15 mouse cellular contexts compared by ENCODE assay signal in genomic region chr11:80078831-80079230, GRCm38 (mm10). TPM values are rescaled to one million over a fixed set of nuclear protein-coding genes. Genes with fewer than 3 reads are reported as not detected.
A peak's percentile ranks its signal among the peaks of the same experiment; 100 is the strongest.
DNase-seq lines count a peak whose midpoint lies in the region; ATAC-seq and TF ChIP-seq lines count a peak whose summit lies in the region.
"Had no signal": no experiment of that assay in that cellular context is flagged by ENCODE, and none has a peak within 500 bp of the region (broad histone marks: within the 10 kb centered on the region; RNA-seq: fewer than 3 reads in every experiment).

No protein-coding gene starts in this region.

- no peak overlapping the region for H3K27ac ChIP-seq in cerebellum, adult 2 months (ENCODE audit: insufficient read depth, low read length)
- H3K27ac ChIP-seq in lung, postnatal 0 days (ENCODE audit: low read length) = peak overlapping the region; percentile 47; the same call in 1 of the 2 replicates
- peak overlapping the region; percentile 4; the same call in 1 of the 2 replicates for H3K27ac ChIP-seq in bone marrow, adult 2 months (ENCODE audit: control insufficient read depth, insufficient read depth, low read depth, low read length, poor library complexity)
- H3K27ac ChIP-seq in liver, embryonic 16.5 days (ENCODE audit: low read length) = peak overlapping the region; percentile 62
- H3K27ac ChIP-seq: forebrain, embryonic 15.5 days; midbrain, embryonic 12.5 days had no signal

- TF ChIP-seq CTCF in cerebellum, adult 2 months (IDR thresholded peaks at IDR 0.05; ENCODE audit: borderline replicate concordance, insufficient read depth, low read depth, low read length) = no peak
- TF ChIP-seq CTCF in lung, postnatal 0 days (IDR thresholded peaks at IDR 0.05) = no peak
- no peak for TF ChIP-seq CTCF in bone marrow, adult 2 months (IDR thresholded peaks at IDR 0.05; ENCODE audit: control insufficient read depth, insufficient read depth, low read length)

- WGBS in cerebellum, adult 2 months = 49% methylated on average over 1 of the region's 1 CpGs
- WGBS in lung, postnatal 0 days = 19% methylated on average over 1 of the region's 1 CpGs
- WGBS in bone marrow, adult 2 months = 6% methylated on average over 1 of the region's 1 CpGs
- 15% methylated on average over 1 of the region's 1 CpGs for WGBS in liver, embryonic 16.5 days (ENCODE audit: insufficient replicate concordance)

- no peaks in the 10 kb centered on the region for H3K9me3 ChIP-seq in lung, postnatal 0 days (ENCODE audit: low read length)
- 0 out of 2 replicates have a peak, but pooled peaks cover 3% of the 10 kb centered on the region for H3K9me3 ChIP-seq in liver, embryonic 16.5 days (replicated peaks; ENCODE audit: control insufficient read depth, low read length)
- H3K9me3 ChIP-seq: forebrain, embryonic 15.5 days; midbrain, embryonic 12.5 days had no signal

- ATAC-seq in lung, postnatal 0 days = no peak
- no peak for ATAC-seq in liver, embryonic 16.5 days (ENCODE audit: low read depth)
- ATAC-seq: forebrain, embryonic 15.5 days; inflammation-experienced regulatory T-cells, adult 6 months had no signal

- TF ChIP-seq EP300 in lung, postnatal 0 days (IDR thresholded peaks at IDR 0.05) = no peak

- DNase-seq in cerebellum, adult 11-12 months = peak; percentile 15
- DNase-seq in cerebellum, adult 2 months = no peak
- peak; percentile 30 for DNase-seq in lung, postnatal 0 days (ENCODE audit: low spot score)
- DNase-seq in lung, postnatal 14 days = no peak
- no peak for DNase-seq in urinary bladder, adult 2 months (ENCODE audit: low spot score)
- DNase-seq in urinary bladder, postnatal 14 days (ENCODE audit: low spot score) = no peak
- DNase-seq: adrenal gland, postnatal 25 days; cerebellum, postnatal 36 days; heart, postnatal 4 days; lung, postnatal 10 days had no signal

- H3K4me1 ChIP-seq in cerebellum, adult 2 months (ENCODE audit: control insufficient read depth, insufficient read depth, low read length) = no peaks in the 10 kb centered on the region
- peaks cover 7% of the 10 kb centered on the region; the same call in 1 of the 2 replicates for H3K4me1 ChIP-seq in lung, postnatal 0 days (ENCODE audit: insufficient read depth, low read depth, low read length)
- H3K4me1 ChIP-seq in bone marrow, adult 2 months (ENCODE audit: control insufficient read depth, insufficient read depth, low read length) = peaks cover 2% of the 10 kb centered on the region; the same call in 1 of the 2 replicates
- H3K4me1 ChIP-seq in liver, embryonic 16.5 days (ENCODE audit: control insufficient read depth, low read depth, low read length) = peaks cover 33% of the 10 kb centered on the region

- H3K9ac ChIP-seq in lung, postnatal 0 days (replicated peaks; ENCODE audit: low read depth) = no peak overlapping the region
- H3K9ac ChIP-seq in liver, embryonic 16.5 days (ENCODE audit: low read depth, low read length) = peak overlapping the region; percentile 42
- H3K9ac ChIP-seq: forebrain, embryonic 15.5 days had no signal

- TF ChIP-seq POLR2A in cerebellum, adult 2 months (IDR thresholded peaks at IDR 0.05; ENCODE audit: borderline replicate concordance, insufficient read depth, low read length) = no peak
- TF ChIP-seq POLR2A in bone marrow, adult 2 months (IDR thresholded peaks at IDR 0.05; ENCODE audit: borderline replicate concordance, control insufficient read depth, low read depth, low read length) = no peak

- no peak overlapping the region; the same call in 1 of the 2 replicates for H3K4me2 ChIP-seq in lung, postnatal 0 days (replicated peaks; ENCODE audit: low read depth, low read length)
- peak overlapping the region; percentile 81 for H3K4me2 ChIP-seq in liver, embryonic 16.5 days (ENCODE audit: low read depth, low read length)

- H3K4me3 ChIP-seq in cerebellum, adult 2 months (replicated peaks; ENCODE audit: insufficient read depth, low read depth, low read length) = no peak overlapping the region
- H3K4me3 ChIP-seq in lung, postnatal 0 days (ENCODE audit: low read depth, low read length) = no peak overlapping the region
- peak overlapping the region; percentile 49 for H3K4me3 ChIP-seq in bone marrow, adult 2 months (replicated peaks; ENCODE audit: control insufficient read depth, low read depth, low read length)
- H3K4me3 ChIP-seq in liver, embryonic 16.5 days (ENCODE audit: low read depth, low read length) = peak overlapping the region; percentile 91
- H3K4me3 ChIP-seq: forebrain, embryonic 15.5 days had no signal

- H3K36me3 ChIP-seq in lung, postnatal 0 days (ENCODE audit: insufficient read depth, low read length) = no peaks in the 10 kb centered on the region
- H3K36me3 ChIP-seq in liver, embryonic 16.5 days (ENCODE audit: control insufficient read depth, insufficient read depth) = peaks cover 14% of the 10 kb centered on the region
- H3K36me3 ChIP-seq: forebrain, embryonic 15.5 days; midbrain, embryonic 12.5 days had no signal

- no peaks in the 10 kb centered on the region for H3K27me3 ChIP-seq in cerebellum, adult 2 months (ENCODE audit: control insufficient read depth, insufficient read depth, low read length)
- no peaks in the 10 kb centered on the region for H3K27me3 ChIP-seq in lung, postnatal 0 days (replicated peaks; ENCODE audit: insufficient read depth, low read length)
- no peaks in the 10 kb centered on the region for H3K27me3 ChIP-seq in liver, embryonic 16.5 days (ENCODE audit: control insufficient read depth, insufficient read depth, low read depth, low read length)
- H3K27me3 ChIP-seq: forebrain, embryonic 15.5 days; midbrain, embryonic 12.5 days had no signal

RNA-seq across cellular contexts. Expression of gene Crlf3, which starts 2.0 kb away (rescaled TPM):
- polyA plus RNA-seq in cerebellum, adult 2 months (2012; rRNA removed) = 26.2 and 27.0 TPM in 2 replicates
- polyA plus RNA-seq in lung, postnatal 0 days (2015; fragmentation: Nextera tagmentation; extraction: Ambion mirVana) = 40.8 and 42.4 TPM in 2 replicates
- polyA plus RNA-seq in bone marrow, adult 2 months (2011; ENCODE audit: insufficient read depth, insufficient read length, low replicate concordance, missing spikeins) = 35.5 and 47.8 TPM in 2 replicates
- polyA plus RNA-seq in liver, embryonic 16.5 days (2015; fragmentation: Nextera tagmentation; extraction: Ambion mirVana) = 97.1 and 104 TPM in 2 replicates
- polyA plus RNA-seq in urinary bladder, adult 2 months (2012; rRNA removed) = 17.5 and 17.7 TPM in 2 replicates

RNA-seq across cellular contexts. Expression of gene Atad5, which starts 10.4 kb away (rescaled TPM):
- 3.7 and 4.3 TPM in 2 replicates for polyA plus RNA-seq in cerebellum, adult 2 months (2012; rRNA removed)
- polyA plus RNA-seq in lung, postnatal 0 days (2015; fragmentation: Nextera tagmentation; extraction: Ambion mirVana) = 1.7 and 2.0 TPM in 2 replicates
- 19.4 and 23.1 TPM in 2 replicates for polyA plus RNA-seq in bone marrow, adult 2 months (2011; ENCODE audit: insufficient read depth, insufficient read length, low replicate concordance, missing spikeins)
- polyA plus RNA-seq in liver, embryonic 16.5 days (2015; fragmentation: Nextera tagmentation; extraction: Ambion mirVana) = 9.0 and 9.7 TPM in 2 replicates
- 2.3 and 2.4 TPM in 2 replicates for polyA plus RNA-seq in urinary bladder, adult 2 months (2012; rRNA removed)

Comparison
In these comparisons a context has a peak if more than half of its experiments do, and no peak if none do; other contexts are left out.
1. DNase-seq: peak in cerebellum, adult 11-12 months (single experiment) and lung, postnatal 0 days (single experiment); none in cerebellum, adult 2 months (0 of 2), lung, postnatal 14 days (single experiment), urinary bladder, adult 2 months (single experiment) and urinary bladder, postnatal 14 days (single experiment).
2. H3K4me3 ChIP-seq: peak in bone marrow, adult 2 months (single experiment) and liver, embryonic 16.5 days (single experiment); none in cerebellum, adult 2 months (single experiment) and lung, postnatal 0 days (single experiment).